Mouse (Mus musculus) neural tube, embryonic 12.5 days (tissue): ENCODE results near the gene Gm11214. TPM values are rescaled to one million over a fixed set of nuclear protein-coding genes. Genes with fewer than 3 reads are reported as not detected.

Source experiments
- ATAC-seq: fragments of 200-750 bp; cut with Nextera tagmentation; 2 replicates; pipeline ENCODE4 v1.8.0; 2017; ENCODE audit warnings: low read depth, mild to moderate bottlenecking, moderate TSS enrichment, moderate library complexity; ENCODE audit not compliant: low FRiP score
- H3K27ac ChIP-seq: fragments of 300-500 bp; sonication (generic); 2 replicates; pipeline ENCODE4 v1.5.1; 2016
- H3K27me3 ChIP-seq: fragments of 300-500 bp; sonication (generic); replicated peaks from 2 replicates; pipeline ENCODE4 v1.6.1; 2016; ENCODE audit warnings: mild to moderate bottlenecking
- H3K36me3 ChIP-seq: fragments of 300-500 bp; sonication (generic); 2 replicates; pipeline ENCODE4 v1.6.1; 2016; ENCODE audit warnings: mild to moderate bottlenecking
- H3K4me1 ChIP-seq: fragments of 300-500 bp; sonication (generic); 2 replicates; pipeline ENCODE4 v1.6.1; 2016
- H3K4me2 ChIP-seq: fragments of 300-500 bp; sonication (generic); replicated peaks from 2 replicates; pipeline ENCODE4 v1.6.1; 2016; ENCODE audit warnings: mild to moderate bottlenecking
- H3K4me3 ChIP-seq: fragments of 300-500 bp; sonication (generic); 2 replicates; pipeline ENCODE4 v1.5.1; 2016
- H3K9ac ChIP-seq: fragments of 300-500 bp; sonication (generic); 2 replicates; pipeline ENCODE4 v1.6.1; 2016; ENCODE audit warnings: mild to moderate bottlenecking
- H3K9me3 ChIP-seq: fragments of 300-500 bp; sonication (generic); 2 replicates; pipeline ENCODE4 v1.6.1; 2016; ENCODE audit warnings: mild to moderate bottlenecking
- WGBS: fragments of 180-500 bp; shearing (Covaris S2); methylation state at CpG from one replicate; pipeline ENCODE4 v1.1.7; 2016; 5-methylcytosine and 5-hydroxymethylcytosine counted together
- polyA plus RNA-seq: library from polyadenylated mRNA; unstranded; fragments of >200 nt; fragmentation: Nextera tagmentation; extraction: Ambion mirVana; gene quantifications from 2 replicates; pipeline ENCODE4 v1.2.1, GENCODE M21; 2016

Gene Gm11214
- polyA plus RNA-seq, 1 experiment from 2014 or later: not detected

- H3K4me1 ChIP-seq: no peaks in the 10 kb centered on the region
- H3K27ac ChIP-seq: no peak overlapping the region
- H3K4me3 ChIP-seq: no peak overlapping the region
- H3K27me3 ChIP-seq: no peaks in the 10 kb centered on the region
- H3K9me3 ChIP-seq: no peaks in the 10 kb centered on the region
- H3K4me2 ChIP-seq: no peak overlapping the region
- no peak overlapping the region for H3K9ac ChIP-seq
- WGBS: 61% methylated on average over 4 of the region's 4 CpGs
- ATAC-seq: no peak
- H3K36me3 ChIP-seq: no peaks in the 10 kb centered on the region
Measured at GRCm38 (mm10) chr4:63685253-63685525, 22.0 kb upstream of the Gm11214 start.

GRCm38 (mm10) chr4:63684412-63685252 is 21.5 kb upstream of the Gm11214 start:
- Histone ChIP-seq H3K36me3 (no peaks in the 10 kb centered on the region), H3K9ac (no peak overlapping the region), H3K4me2 (no peak overlapping the region), H3K9me3 (no peaks in the 10 kb centered on the region), H3K4me3 (no peak overlapping the region), H3K4me1 (no peaks in the 10 kb centered on the region), H3K27ac (no peak overlapping the region), H3K27me3 (no peaks in the 10 kb centered on the region)
- WGBS: 84% methylated on average over 10 of the region's 10 CpGs
- no peak for ATAC-seq

GRCm38 (mm10) chr4:63683716-63684115 is 20.5 kb upstream of the Gm11214 start:
- Histone ChIP-seq H3K4me1 (no peaks in the 10 kb centered on the region), H3K27ac (no peak overlapping the region), H3K4me3 (no peak overlapping the region), H3K36me3 (no peaks in the 10 kb centered on the region), H3K27me3 (no peaks in the 10 kb centered on the region), H3K9ac (no peak overlapping the region), H3K4me2 (no peak overlapping the region), H3K9me3 (no peaks in the 10 kb centered on the region)
- WGBS: 94% methylated on average over 6 of the region's 6 CpGs
- no peak for ATAC-seq

- WGBS: 78% methylated on average over 11 of the region's 11 CpGs
- H3K9me3 ChIP-seq: no peaks in the 10 kb centered on the region
- no peaks in the 10 kb centered on the region for H3K4me1 ChIP-seq
- H3K4me2 ChIP-seq: no peak overlapping the region
- no peaks in the 10 kb centered on the region for H3K36me3 ChIP-seq
- no peaks in the 10 kb centered on the region for H3K27me3 ChIP-seq
- no peak overlapping the region for H3K27ac ChIP-seq
- H3K4me3 ChIP-seq: no peak overlapping the region
- no peak overlapping the region for H3K9ac ChIP-seq
- ATAC-seq: no peak
Measured at GRCm38 (mm10) chr4:63683056-63683455, 19.9 kb upstream of the Gm11214 start.

- Histone ChIP-seq H3K9me3 (no peaks in the 10 kb centered on the region), H3K9ac (no peak overlapping the region), H3K4me1 (no peaks in the 10 kb centered on the region), H3K4me2 (no peak overlapping the region), H3K27ac (no peak overlapping the region), H3K36me3 (no peaks in the 10 kb centered on the region), H3K4me3 (no peak overlapping the region), H3K27me3 (no peaks in the 10 kb centered on the region)
- ATAC-seq: no peak
- 82% methylated on average over 2 of the region's 2 CpGs for WGBS
Measured at GRCm38 (mm10) chr4:63682441-63682840, 19.3 kb upstream of the Gm11214 start.

GRCm38 (mm10) chr4:63681557-63681956 is 18.4 kb upstream of the Gm11214 start:
- ATAC-seq: no peak
- Histone ChIP-seq H3K9ac (no peak overlapping the region), H3K4me2 (no peak overlapping the region), H3K36me3 (no peaks in the 10 kb centered on the region), H3K27me3 (no peaks in the 10 kb centered on the region), H3K9me3 (no peaks in the 10 kb centered on the region), H3K27ac (no peak overlapping the region), H3K4me3 (no peak overlapping the region), H3K4me1 (no peaks in the 10 kb centered on the region)
- 88% methylated on average over 3 of the region's 3 CpGs for WGBS

- no peaks in the 10 kb centered on the region for H3K27me3 ChIP-seq
- no peak overlapping the region for H3K4me3 ChIP-seq
- H3K4me1 ChIP-seq: no peaks in the 10 kb centered on the region
- no peaks in the 10 kb centered on the region for H3K36me3 ChIP-seq
- 66% methylated on average over 2 of the region's 2 CpGs for WGBS
- no peaks in the 10 kb centered on the region for H3K9me3 ChIP-seq
- H3K27ac ChIP-seq: no peak overlapping the region
- H3K9ac ChIP-seq: no peak overlapping the region
- no peak for ATAC-seq
- H3K4me2 ChIP-seq: no peak overlapping the region
Measured at GRCm38 (mm10) chr4:63675128-63675527, 11.9 kb upstream of the Gm11214 start.

GRCm38 (mm10) chr4:63668255-63668654 is 5.1 kb upstream of the Gm11214 start:
- no peak for ATAC-seq
- no peak overlapping the region for H3K4me2 ChIP-seq
- H3K4me1 ChIP-seq: no peaks in the 10 kb centered on the region
- no peaks in the 10 kb centered on the region for H3K9me3 ChIP-seq
- no peaks in the 10 kb centered on the region for H3K27me3 ChIP-seq
- H3K4me3 ChIP-seq: no peak overlapping the region
- 84% methylated on average over 4 of the region's 4 CpGs for WGBS
- H3K27ac ChIP-seq: no peak overlapping the region
- no peak overlapping the region for H3K9ac ChIP-seq
- no peaks in the 10 kb centered on the region for H3K36me3 ChIP-seq

GRCm38 (mm10) chr4:63665738-63666137 is 2.6 kb upstream of the Gm11214 start:
- ATAC-seq: no peak
- Histone ChIP-seq H3K27ac (no peak overlapping the region), H3K4me3 (no peak overlapping the region), H3K9ac (no peak overlapping the region), H3K27me3 (no peaks in the 10 kb centered on the region), H3K4me1 (no peaks in the 10 kb centered on the region), H3K36me3 (no peaks in the 10 kb centered on the region), H3K9me3 (no peaks in the 10 kb centered on the region), H3K4me2 (no peak overlapping the region)
- 73% methylated on average over 7 of the region's 7 CpGs for WGBS

GRCm38 (mm10) chr4:63661857-63662256 is 1.3 kb downstream of the Gm11214 start:
- ATAC-seq: no peak
- 66% methylated on average over 1 of the region's 1 CpGs for WGBS

GRCm38 (mm10) chr4:63661426-63661825 is 1.8 kb downstream of the Gm11214 start:
- Histone ChIP-seq H3K36me3 (no peaks in the 10 kb centered on the region), H3K4me3 (no peak overlapping the region), H3K27ac (no peak overlapping the region), H3K9me3 (no peaks in the 10 kb centered on the region), H3K9ac (no peak overlapping the region), H3K4me2 (no peak overlapping the region), H3K27me3 (no peaks in the 10 kb centered on the region), H3K4me1 (no peaks in the 10 kb centered on the region)
- no peak for ATAC-seq
- WGBS: 56% methylated on average over 1 of the region's 1 CpGs

More at GRCm38 (mm10) chr4:63661857-63662256, 1.3 kb downstream of the Gm11214 start:
- H3K4me1 ChIP-seq: no peaks in the 10 kb centered on the region
- H3K9ac ChIP-seq: no peak overlapping the region
- H3K4me2 ChIP-seq: no peak overlapping the region
- no peaks in the 10 kb centered on the region for H3K27me3 ChIP-seq
- no peaks in the 10 kb centered on the region for H3K36me3 ChIP-seq
- no peaks in the 10 kb centered on the region for H3K9me3 ChIP-seq
- H3K27ac ChIP-seq: no peak overlapping the region
- H3K4me3 ChIP-seq: no peak overlapping the region

- Histone ChIP-seq H3K9ac (no peak overlapping the region), H3K9me3 (no peaks in the 10 kb centered on the region), H3K27ac (no peak overlapping the region), H3K4me2 (no peak overlapping the region), H3K36me3 (no peaks in the 10 kb centered on the region), H3K27me3 (no peaks in the 10 kb centered on the region), H3K4me1 (no peaks in the 10 kb centered on the region), H3K4me3 (no peak overlapping the region)
- ATAC-seq: no peak
- WGBS: 88% methylated on average over 1 of the region's 1 CpGs
Measured at GRCm38 (mm10) chr4:63659775-63660174, 3.4 kb downstream of the Gm11214 start.

GRCm38 (mm10) chr4:63659086-63659485 is 4.1 kb downstream of the Gm11214 start:
- no peak for ATAC-seq
- H3K36me3 ChIP-seq: no peaks in the 10 kb centered on the region
- no peak overlapping the region for H3K9ac ChIP-seq
- H3K4me3 ChIP-seq: no peak overlapping the region
- H3K27me3 ChIP-seq: no peaks in the 10 kb centered on the region
- H3K27ac ChIP-seq: no peak overlapping the region
- no peaks in the 10 kb centered on the region for H3K9me3 ChIP-seq
- WGBS: 29% methylated on average over 4 of the region's 4 CpGs
- no peaks in the 10 kb centered on the region for H3K4me1 ChIP-seq
- no peak overlapping the region for H3K4me2 ChIP-seq
